Mouse (Mus musculus): ENCODE measurements around the gene Fam43a.

Gene Fam43a

GRCm38 (mm10) chr16:30633906-30634746 lies 34.6 kb downstream of the Fam43a start:
- peak; percentile 73 for DNase-seq

- DNase-seq: no peak
Observed at GRCm38 (mm10) chr16:30638586-30638985, 39.1 kb downstream of the Fam43a start.

GRCm38 (mm10) chr16:30640591-30640990 lies 41.1 kb downstream of the Fam43a start:
- no peak for DNase-seq

DNA sequence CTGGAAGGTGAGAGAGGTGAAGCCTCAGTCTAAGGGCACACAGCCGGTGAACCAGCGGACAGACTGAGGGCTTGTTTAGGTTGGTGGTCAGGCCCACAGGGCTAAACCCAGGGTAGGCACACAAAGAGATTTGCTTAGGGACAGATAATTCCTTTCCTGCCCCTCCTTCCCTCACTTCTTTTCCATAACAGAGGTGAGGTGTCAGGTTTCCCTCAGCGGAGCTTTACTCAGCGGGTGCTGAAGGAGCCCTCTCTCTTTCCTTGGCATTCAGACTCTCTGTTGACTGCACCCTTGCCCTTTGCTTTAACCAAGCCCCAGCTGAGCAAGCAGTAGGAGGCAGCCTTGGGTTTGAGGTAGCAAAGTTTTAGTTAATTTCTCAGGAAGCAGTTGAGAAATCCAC lies 41.9 kb downstream of the Fam43a start:
- no peak for DNase-seq

- peak; percentile 36 for DNase-seq
Observed at GRCm38 (mm10) chr16:30642229-30642628, 42.7 kb downstream of the Fam43a start.

DNA sequence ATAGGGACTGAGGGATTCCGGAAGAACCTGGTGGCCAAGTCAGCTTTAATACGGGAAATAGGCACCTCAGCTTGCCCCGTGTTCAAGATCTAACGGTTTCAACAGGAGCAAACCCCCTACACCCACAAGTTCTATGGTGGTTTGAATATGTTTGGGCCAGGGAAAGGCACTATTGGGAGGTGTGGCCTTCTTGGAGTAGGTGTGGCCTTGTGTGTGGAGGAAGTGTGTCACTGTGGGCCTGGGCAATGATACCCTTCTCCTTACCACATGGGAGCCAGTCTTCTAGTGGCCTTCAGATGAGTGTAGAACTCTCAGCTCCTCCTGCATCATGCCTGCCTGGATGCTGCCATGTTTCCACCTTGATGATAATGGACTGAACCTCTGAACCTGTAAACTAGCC lies 45.5 kb downstream of the Fam43a start:
- no peak for DNase-seq

GRCm38 (mm10) chr16:30645841-30646558 lies 46.5 kb downstream of the Fam43a start:
- DNase-seq: no peak

DNA sequence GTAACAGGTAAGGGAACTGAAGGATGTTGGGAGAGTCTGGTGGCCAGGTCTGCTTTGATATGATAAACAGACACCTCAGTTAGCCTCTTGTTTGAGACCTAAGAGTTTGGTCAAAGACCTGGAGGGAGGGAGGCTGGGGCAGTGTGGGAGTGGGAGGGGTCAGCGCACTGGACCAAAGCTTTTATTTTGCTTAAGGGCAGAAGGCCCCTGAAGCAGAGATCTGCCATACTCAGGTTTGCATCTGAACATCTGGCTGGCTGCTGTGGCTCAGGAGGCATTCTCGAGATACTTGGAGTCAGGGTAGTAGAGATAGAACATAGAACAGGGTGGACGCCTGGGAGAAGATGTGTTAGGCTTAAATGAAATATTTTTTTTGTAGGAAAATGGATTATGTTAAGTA lies 47.3 kb downstream of the Fam43a start:
- DNase-seq: no peak

- no peak for DNase-seq
Observed at GRCm38 (mm10) chr16:30651292-30651691, 51.8 kb downstream of the Fam43a start.
